Mouse (Mus musculus) heart, adult 9 months (tissue): Measurements from ENCODE around the gene Kcnj14.

ENCODE experiments used
- DNase-seq, 2 experiments: peaks; one replicate each; pipeline ENCODE4 v3.0.0; 2022; ENCODE audit warnings: low spot score in 2 of 2

Gene Kcnj14

GRCm38 (mm10) chr7:45766764-45767163 is 57.8 kb downstream of the Kcnj14 start:
- DNase-seq, result no peak
